Mouse (Mus musculus): ENCODE results near the gene Dmrt3. TPM values are rescaled to one million over a fixed set of nuclear protein-coding genes. Genes with fewer than 3 reads are reported as not detected.

The Dmrt3 gene
- not detected in 2 replicates for total RNA-seq (2012; rRNA removed)
- polyA plus RNA-seq (2012; ENCODE audit: insufficient read depth in 1 of 2, insufficient read length in 2 of 2, low read depth in 1 of 2, low replicate concordance in 2 of 2, missing spikeins in 1 of 2), result not detected

DNA sequence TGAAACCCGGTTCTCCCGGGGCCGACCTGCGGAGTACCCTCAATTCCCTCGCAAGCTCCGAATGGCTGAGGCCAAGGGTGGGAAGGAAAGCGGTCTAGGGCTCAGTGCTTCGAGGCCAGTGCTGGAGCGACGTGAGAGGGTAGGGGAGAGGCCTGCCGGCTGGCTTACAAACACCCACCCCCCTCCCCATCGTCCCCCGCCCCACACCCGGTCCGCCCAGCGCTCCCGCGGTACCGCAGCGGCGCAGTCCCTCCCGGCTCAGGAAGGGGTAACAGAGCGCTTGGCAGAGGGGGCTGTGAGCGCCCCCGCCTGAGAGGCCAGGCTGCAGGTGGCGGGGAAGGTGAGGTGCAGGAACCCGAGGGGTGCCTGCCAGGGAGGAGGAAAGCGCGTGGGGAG lies at the start of gene Dmrt3:
Dmrt3 (plus strand) TSS at position 287 of the 396 bp plus-strand sequence.
- TF ChIP-seq ZNF384 (IDR thresholded peaks at IDR 0.05; ENCODE audit: low read depth, low read length), result no peak
- no peak for TF ChIP-seq EP300 (IDR thresholded peaks at IDR 0.05; ENCODE audit: low read depth in 1 of 2, low read length in 2 of 2)
- no peak for TF ChIP-seq ZKSCAN1 (IDR thresholded peaks at IDR 0.05; ENCODE audit: low read depth, low read length)
- TF ChIP-seq CTCF (IDR thresholded peaks at IDR 0.05 in 2 of 3, conservative IDR thresholded peaks at IDR 0.05 in 1 of 3; ENCODE audit: control insufficient read depth in 1 of 3, insufficient read depth in 1 of 3, low read depth in 2 of 3, low read length in 3 of 3, poor library complexity in 1 of 3, severe bottlenecking in 1 of 3), result no peak
- TF ChIP-seq JUND (IDR thresholded peaks at IDR 0.05; ENCODE audit: low read depth, low read length), result no peak
- TF ChIP-seq ZMIZ1 (IDR thresholded peaks at IDR 0.05; ENCODE audit: low read depth, low read length), result no peak
- no peak for TF ChIP-seq SMC3 (IDR thresholded peaks at IDR 0.05; ENCODE audit: low read depth, low read length)
- TF ChIP-seq NRF1 (IDR thresholded peaks at IDR 0.05; ENCODE audit: insufficient read depth, low read depth, low read length, poor library complexity, severe bottlenecking), result no peak
- H3K4me3 ChIP-seq (ENCODE audit: control insufficient read depth in 1 of 2, insufficient read depth in 1 of 2, low read depth in 2 of 2, low read length in 2 of 2), result no peak within 1 kb of the TSS

DNA sequence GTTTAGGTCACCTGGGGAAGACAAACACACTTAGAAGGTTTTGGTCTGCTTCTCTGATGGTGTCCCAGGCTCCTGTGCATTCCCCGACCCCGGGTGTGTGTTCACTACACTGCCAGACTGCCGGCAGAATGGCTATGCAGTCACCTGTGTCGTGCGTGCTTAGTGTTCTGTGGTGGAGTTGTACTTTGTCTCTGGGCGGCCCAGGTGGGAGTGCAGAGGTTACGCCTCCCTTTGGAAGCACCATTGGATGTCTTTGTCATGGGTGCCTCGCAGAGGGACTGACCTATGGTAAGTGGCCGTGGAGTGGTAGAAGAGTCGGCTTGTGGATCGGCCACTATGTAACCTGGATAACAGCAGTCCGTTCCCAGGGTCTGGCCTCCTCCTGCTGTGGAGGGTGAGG lies 45.7 kb upstream of the Dmrt3 start:
- Histone ChIP-seq H3K27me3 (ENCODE audit: control insufficient read depth in 1 of 2, insufficient read depth in 2 of 2, low read length in 2 of 2) (no peaks in the 10 kb centered on the region), H3K4me3 (ENCODE audit: control insufficient read depth in 1 of 2, insufficient read depth in 1 of 2, low read depth in 2 of 2, low read length in 2 of 2) (no peak overlapping the region), H3K4me1 (ENCODE audit: control insufficient read depth in 1 of 2, insufficient read depth in 2 of 2, low read length in 2 of 2) (no peaks in the 10 kb centered on the region), H3K9me3 (replicated peaks; ENCODE audit: insufficient read depth, low read length) (no peaks in the 10 kb centered on the region), H3K79me2 (ENCODE audit: control insufficient read depth, insufficient read depth, low read length, poor library complexity) (no peaks in the 10 kb centered on the region), H3K27ac (ENCODE audit: control insufficient read depth, low read depth, low read length) (no peak overlapping the region), H3K9ac (ENCODE audit: control insufficient read depth, low read depth, low read length, poor library complexity, severe bottlenecking) (no peak overlapping the region), H3K36me3 (ENCODE audit: control insufficient read depth in 1 of 2, insufficient read depth in 2 of 2, low read length in 2 of 2) (no peaks in the 10 kb centered on the region)
- DNase-seq (ENCODE audit: low read depth, low spot score), result no peak
- TF ChIP-seq POLR2A (IDR thresholded peaks at IDR 0.05; ENCODE audit: control insufficient read depth in 1 of 2, insufficient read depth in 1 of 2, low read depth in 1 of 2, low read length in 2 of 2, poor library complexity in 1 of 2), result no peak
- TF ChIP-seq TAL1 (IDR thresholded peaks at IDR 0.05; ENCODE audit: low read length), result no peak
- no peak for TF ChIP-seq ETS1 (IDR thresholded peaks at IDR 0.05; ENCODE audit: low read depth, low read length)
- TF ChIP-seq POLR2AphosphoS2 (IDR thresholded peaks at IDR 0.05; ENCODE audit: low read length), result no peak
- no peak for TF ChIP-seq CHD1 (IDR thresholded peaks at IDR 0.05; ENCODE audit: low read depth, low read length)
- TF ChIP-seq ELF1 (IDR thresholded peaks at IDR 0.05; ENCODE audit: low read depth, low read length), result no peak
- no peak for TF ChIP-seq RAD21 (IDR thresholded peaks at IDR 0.05; ENCODE audit: low read depth, low read length)

More for the DNA sequence above, at the start of gene Dmrt3:
- Histone ChIP-seq H3K79me2 (ENCODE audit: control insufficient read depth, insufficient read depth, low read length, poor library complexity) (no peaks in the 10 kb centered on the region), H3K27me3 (ENCODE audit: control insufficient read depth in 1 of 2, insufficient read depth in 2 of 2, low read length in 2 of 2) (no peaks in the 10 kb centered on the region), H3K27ac (ENCODE audit: control insufficient read depth, low read depth, low read length) (no peak within 1 kb of the TSS), H3K9ac (ENCODE audit: control insufficient read depth, low read depth, low read length, poor library complexity, severe bottlenecking) (no peak within 1 kb of the TSS), H3K36me3 (ENCODE audit: control insufficient read depth in 1 of 2, insufficient read depth in 2 of 2, low read length in 2 of 2) (no peaks in the 10 kb centered on the region), H3K4me1 (ENCODE audit: control insufficient read depth in 1 of 2, insufficient read depth in 2 of 2, low read length in 2 of 2) (no peaks in the 10 kb centered on the region), H3K9me3 (replicated peaks; ENCODE audit: insufficient read depth, low read length) (no peaks in the 10 kb centered on the region)
- DNase-seq (ENCODE audit: low read depth, low spot score), result no peak

DNA sequence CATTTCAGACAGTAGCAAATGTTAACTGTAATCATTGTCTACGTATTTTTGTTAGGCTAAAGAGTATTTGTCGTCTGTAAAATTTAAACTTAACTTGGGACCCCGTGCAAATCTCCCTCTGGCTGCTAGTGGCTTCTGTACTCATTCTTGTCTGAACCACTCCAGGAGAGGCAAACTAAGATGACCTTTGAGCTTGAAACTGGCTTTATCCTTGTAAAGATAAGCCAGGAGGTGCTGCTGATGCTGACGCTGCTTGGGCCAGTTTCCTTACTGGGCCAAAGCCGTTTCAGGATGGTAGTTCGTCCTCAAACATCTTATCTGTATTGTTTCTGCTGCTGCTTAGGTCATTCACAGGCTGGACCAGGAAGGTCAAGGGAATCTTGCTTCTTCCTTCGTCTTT lies 40.3 kb upstream of the Dmrt3 start:
- Histone ChIP-seq H3K9me3 (replicated peaks; ENCODE audit: insufficient read depth, low read length) (no peaks in the 10 kb centered on the region), H3K36me3 (ENCODE audit: control insufficient read depth in 1 of 2, insufficient read depth in 2 of 2, low read length in 2 of 2) (no peaks in the 10 kb centered on the region), H3K27me3 (ENCODE audit: control insufficient read depth in 1 of 2, insufficient read depth in 2 of 2, low read length in 2 of 2) (no peaks in the 10 kb centered on the region), H3K4me3 (ENCODE audit: control insufficient read depth in 1 of 2, insufficient read depth in 1 of 2, low read depth in 2 of 2, low read length in 2 of 2) (no peak overlapping the region), H3K9ac (ENCODE audit: control insufficient read depth, low read depth, low read length, poor library complexity, severe bottlenecking) (no peak overlapping the region), H3K79me2 (ENCODE audit: control insufficient read depth, insufficient read depth, low read length, poor library complexity) (no peaks in the 10 kb centered on the region), H3K27ac (ENCODE audit: control insufficient read depth, low read depth, low read length) (no peak overlapping the region), H3K4me1 (ENCODE audit: control insufficient read depth in 1 of 2, insufficient read depth in 2 of 2, low read length in 2 of 2) (no peaks in the 10 kb centered on the region)
- TF ChIP-seq ELF1 (IDR thresholded peaks at IDR 0.05; ENCODE audit: low read depth, low read length) (no peak), MAX (IDR thresholded peaks at IDR 0.05; ENCODE audit: low read length) (no peak), RAD21 (IDR thresholded peaks at IDR 0.05; ENCODE audit: low read depth, low read length) (no peak), ETS1 (IDR thresholded peaks at IDR 0.05; ENCODE audit: low read depth, low read length) (no peak), USF1 (IDR thresholded peaks at IDR 0.05; ENCODE audit: low read depth, low read length) (no peak), SMC3 (IDR thresholded peaks at IDR 0.05; ENCODE audit: low read depth, low read length) (no peak), UBTF (IDR thresholded peaks at IDR 0.05; ENCODE audit: borderline replicate concordance, insufficient read depth, low read depth, low read length) (no peak), TCF12 (IDR thresholded peaks at IDR 0.05; ENCODE audit: low read depth, low read length) (no peak), ZNF384 (IDR thresholded peaks at IDR 0.05; ENCODE audit: low read depth, low read length) (no peak), GABPA (IDR thresholded peaks at IDR 0.05; ENCODE audit: low read depth, low read length) (no peak), MYC (IDR thresholded peaks at IDR 0.05; ENCODE audit: low read depth, low read length) (no peak)
- DNase-seq (ENCODE audit: low read depth, low spot score), result no peak
